Mouse (Mus musculus) skeletal muscle tissue, adult 2 months (tissue): ENCODE results near the gene Vps72.
A peak's percentile ranks its signal among the peaks of the same experiment; 100 is the strongest.
"Not testable (repeated sequence)": the region's sequence is repeated elsewhere in the genome, so short reads cannot be mapped to it uniquely, and the experiment has no call there.

ENCODE experiments used
- DNase-seq: peaks from one replicate; pipeline ENCODE4 v3.0.0-alpha.2; 2012; ENCODE audit warnings: low read depth, low spot score

The Vps72 gene

GRCm38 (mm10) chr3:95110911-95111726 is at the start of gene Vps72:
Vps72 (plus strand) TSS chr3:95111022.
- peak; percentile 87 for DNase-seq

- DNase-seq = no peak
Observed at GRCm38 (mm10) chr3:95063741-95064140, 47.1 kb upstream of the Vps72 start.

- DNase-seq = no peak
Observed at GRCm38 (mm10) chr3:95065553-95065952, 45.3 kb upstream of the Vps72 start.

- no peak for DNase-seq
Observed at GRCm38 (mm10) chr3:95066095-95066494, 44.7 kb upstream of the Vps72 start.

GRCm38 (mm10) chr3:95066570-95066969 is 44.3 kb upstream of the Vps72 start:
- peak; percentile 25 for DNase-seq

- no peak for DNase-seq
Observed at GRCm38 (mm10) chr3:95071606-95072005, 39.2 kb upstream of the Vps72 start.

GRCm38 (mm10) chr3:95088071-95088470 is 22.8 kb upstream of the Vps72 start:
- no peak for DNase-seq

GRCm38 (mm10) chr3:95100854-95101253 is 10.0 kb upstream of the Vps72 start:
- DNase-seq = no peak

GRCm38 (mm10) chr3:95105121-95105520 is 5.7 kb upstream of the Vps72 start:
- no peak for DNase-seq

GRCm38 (mm10) chr3:95105586-95106337 is 5.1 kb upstream of the Vps72 start:
- DNase-seq = no peak

GRCm38 (mm10) chr3:95106338-95107117 is 4.3 kb upstream of the Vps72 start, which contains the start of gene Pip5k1a:
Pip5k1a (minus strand) TSS chr3:95106930.
- DNase-seq = peak; percentile 100

GRCm38 (mm10) chr3:95107308-95107707 is 3.5 kb upstream of the Vps72 start:
- not testable (repeated sequence) for DNase-seq

GRCm38 (mm10) chr3:95107898-95108297 is 2.9 kb upstream of the Vps72 start:
- DNase-seq = no peak

GRCm38 (mm10) chr3:95112760-95113159 is 1.9 kb downstream of the Vps72 start:
- no peak for DNase-seq

- DNase-seq = no peak
Observed at GRCm38 (mm10) chr3:95117751-95118150, 6.9 kb downstream of the Vps72 start.

GRCm38 (mm10) chr3:95121580-95121979 is 10.8 kb downstream of the Vps72 start:
- DNase-seq = no peak

- DNase-seq = peak; percentile 89
Observed at GRCm38 (mm10) chr3:95124246-95124645, 13.4 kb downstream of the Vps72 start, which contains the start of gene Tmod4. Tmod4 (plus strand) TSS chr3:95124476.

GRCm38 (mm10) chr3:95124972-95125371 is 14.2 kb downstream of the Vps72 start:
- DNase-seq = peak; percentile 85

GRCm38 (mm10) chr3:95129226-95129651 is 18.4 kb downstream of the Vps72 start:
- DNase-seq = peak; percentile 88

- peak; percentile 80 for DNase-seq
Observed at GRCm38 (mm10) chr3:95130081-95130480, 19.3 kb downstream of the Vps72 start.

GRCm38 (mm10) chr3:95132389-95132788 is 21.6 kb downstream of the Vps72 start:
- not testable (repeated sequence) for DNase-seq

GRCm38 (mm10) chr3:95133176-95133575 is 22.4 kb downstream of the Vps72 start:
- no peak for DNase-seq
